Mouse (Mus musculus) spleen, postnatal 4 days (tissue): ENCODE measurements at regions not wholly inside any gene's neighbourhood (a gene's known extent, or its start where the extent isn't known, plus 50 kb on each side); places are given as distances from the start of the nearest gene placed in this dataset.

Experiments used
- DNase-seq, 2 experiments: peaks; one replicate each; pipeline ENCODE4 v3.0.0; 2022; ENCODE audit warnings: low spot score in 2 of 2

DNA sequence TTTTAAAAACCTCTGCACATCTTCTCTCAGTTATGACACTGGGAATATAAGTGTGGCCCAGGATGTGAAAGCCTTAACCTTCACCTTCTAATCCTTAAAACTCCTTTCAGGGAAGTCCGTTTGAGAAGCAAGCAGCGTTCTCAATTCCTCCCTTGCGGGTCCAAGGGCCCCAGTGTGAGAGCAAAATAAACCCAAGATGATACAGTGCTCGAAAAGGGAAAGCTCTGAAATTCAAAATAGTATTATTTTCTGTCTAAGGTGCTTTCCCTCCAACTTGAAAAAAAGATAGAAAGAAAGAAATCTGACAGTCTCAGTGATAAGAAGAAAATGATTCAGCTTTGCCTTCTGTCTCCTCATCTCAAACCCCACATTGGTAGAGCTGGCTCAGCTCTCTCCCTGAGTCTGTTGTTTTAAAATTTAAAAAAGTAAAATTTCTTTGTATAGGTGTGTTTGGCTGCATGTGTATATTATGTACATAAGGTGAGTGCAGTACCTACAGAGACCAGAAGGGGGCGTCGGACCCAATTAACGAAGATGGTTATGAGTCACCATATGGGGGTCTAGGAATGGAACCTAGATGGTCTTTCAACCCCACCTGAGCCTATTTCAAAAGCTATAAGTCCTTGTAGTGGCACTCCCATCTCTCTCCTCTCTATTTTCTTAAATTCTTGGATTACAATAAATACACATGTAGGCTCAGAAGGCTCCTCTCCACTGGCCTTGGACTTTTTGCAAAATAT lies 222.3 kb upstream of the Spdye4c start:
- no peak for DNase-seq

- DNase-seq = no peak
Observed at GRCm38 (mm10) chr2:128370821-128371220, 220.2 kb upstream of the Spdye4c start.

DNA sequence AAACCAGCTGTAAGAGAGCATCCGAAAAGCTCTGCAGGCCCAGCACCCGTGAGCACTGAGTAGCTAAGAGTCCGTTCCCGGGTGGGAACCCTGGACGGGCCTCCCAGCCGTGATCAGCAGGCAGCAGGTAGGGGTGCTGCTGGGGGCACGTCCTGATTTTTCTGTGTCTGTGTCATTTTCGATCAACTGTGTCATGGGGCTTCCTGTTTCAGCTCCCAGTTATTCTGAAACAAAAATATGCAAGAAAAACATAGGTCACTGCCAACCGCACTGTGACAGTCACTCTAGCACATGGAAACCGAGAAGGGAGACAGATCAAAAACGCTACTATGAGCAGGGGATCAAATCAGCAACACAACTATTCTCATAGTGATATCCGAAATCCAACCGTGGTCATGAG lies 218.8 kb upstream of the Spdye4c start:
- no peak for DNase-seq

DNA sequence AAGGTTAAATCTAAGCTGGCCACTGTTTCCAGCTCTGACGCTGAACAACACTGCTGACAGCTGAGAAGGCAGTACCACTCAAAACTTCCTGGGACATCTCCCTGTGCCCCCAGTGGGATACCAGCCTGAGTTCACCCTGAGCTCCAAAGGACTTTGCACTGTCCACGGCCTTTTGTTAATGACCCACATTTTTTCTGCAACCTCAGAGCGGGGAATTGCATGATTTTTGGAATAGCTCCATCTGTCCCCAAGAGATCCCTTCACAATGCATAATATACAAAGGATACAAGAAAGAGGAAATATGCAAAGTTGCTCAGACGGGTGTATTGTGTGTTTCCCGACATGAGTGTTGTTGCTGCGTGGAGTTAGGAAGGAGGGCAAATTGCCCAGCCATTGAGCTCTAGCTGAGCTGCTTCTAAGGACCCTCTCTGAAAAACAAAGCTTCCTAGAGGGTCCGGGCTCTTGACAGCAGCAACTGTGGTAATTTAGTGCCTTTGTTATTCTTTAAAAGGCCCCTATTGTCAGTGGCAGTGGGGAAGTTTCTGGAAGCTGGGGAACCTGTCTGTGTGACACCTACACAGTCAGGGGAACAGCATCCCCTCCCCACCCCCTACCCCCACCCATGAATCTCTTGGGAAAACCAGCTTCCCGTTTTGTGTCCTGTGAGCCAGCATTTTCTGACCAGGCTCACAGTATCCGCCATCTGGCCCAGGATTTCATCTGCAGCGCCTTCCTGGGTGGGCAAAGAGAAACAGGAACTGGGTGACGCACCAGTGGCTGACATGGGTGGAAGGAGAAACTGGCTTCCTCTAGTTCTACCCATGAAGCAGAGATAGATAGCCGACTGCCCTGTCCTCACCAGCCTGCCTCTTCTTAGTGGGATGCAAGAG lies 217.4 kb upstream of the Spdye4c start:
- peak; percentile 57 to 75 for DNase-seq

GRCm38 (mm10) chr2:128374253-128374566 lies 216.8 kb upstream of the Spdye4c start:
- no peak for DNase-seq

- DNase-seq = no peak
Observed at GRCm38 (mm10) chr2:128374926-128375325, 216.1 kb upstream of the Spdye4c start.

- DNase-seq = no peak
Observed at GRCm38 (mm10) chr2:128375827-128376226, 215.2 kb upstream of the Spdye4c start.

GRCm38 (mm10) chr2:128377176-128377575 lies 213.8 kb upstream of the Spdye4c start:
- DNase-seq = no peak

- no peak for DNase-seq
Observed at GRCm38 (mm10) chr2:128377680-128378079, 213.3 kb upstream of the Spdye4c start.

DNA sequence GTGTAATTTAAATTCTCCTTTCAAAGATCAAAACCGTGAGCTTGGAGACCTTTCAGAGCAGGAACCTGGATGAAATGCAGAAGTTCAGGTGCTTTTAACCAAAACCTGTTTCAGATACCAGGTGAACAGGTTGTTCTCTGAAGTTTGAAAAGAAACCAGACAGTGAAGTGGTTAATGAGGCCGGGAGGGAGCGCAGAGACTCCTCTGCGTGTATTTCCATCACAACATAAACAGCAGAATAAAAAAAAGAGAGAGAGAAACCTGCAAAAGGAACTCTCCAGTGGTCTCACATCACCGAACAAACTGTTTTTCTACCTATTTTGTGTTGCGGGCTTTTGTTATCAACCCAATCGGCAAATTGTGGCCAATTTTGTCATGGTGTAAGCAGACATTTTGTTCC lies 212.6 kb upstream of the Spdye4c start:
- DNase-seq = no peak

GRCm38 (mm10) chr2:128379151-128379550 lies 211.9 kb upstream of the Spdye4c start:
- no peak for DNase-seq

- no peak for DNase-seq
Observed at GRCm38 (mm10) chr2:128379554-128379953, 211.5 kb upstream of the Spdye4c start.

- DNase-seq = no peak
Observed at GRCm38 (mm10) chr2:128380581-128380980, 210.4 kb upstream of the Spdye4c start.

GRCm38 (mm10) chr2:128381684-128382205 lies 209.3 kb upstream of the Spdye4c start:
- DNase-seq = no peak

DNA sequence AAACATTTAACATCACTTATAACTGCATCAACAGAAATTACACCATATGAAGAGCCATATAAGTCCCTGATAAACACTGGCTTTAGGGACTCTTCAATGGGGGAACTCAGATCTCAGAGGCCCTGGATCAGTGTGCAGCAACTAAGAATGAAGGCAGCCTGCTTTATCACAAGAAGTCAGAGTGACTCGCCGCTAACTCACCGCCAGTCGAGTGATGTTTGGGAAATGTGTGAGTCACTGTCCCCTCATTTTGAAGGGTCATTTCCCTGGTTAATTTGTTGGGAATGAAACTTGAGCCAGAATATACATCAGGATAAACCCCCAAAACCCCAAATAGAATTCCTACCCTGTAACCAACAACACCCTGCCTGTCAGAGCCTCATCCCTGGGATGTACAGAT lies 208.5 kb upstream of the Spdye4c start:
- DNase-seq = no peak

DNA sequence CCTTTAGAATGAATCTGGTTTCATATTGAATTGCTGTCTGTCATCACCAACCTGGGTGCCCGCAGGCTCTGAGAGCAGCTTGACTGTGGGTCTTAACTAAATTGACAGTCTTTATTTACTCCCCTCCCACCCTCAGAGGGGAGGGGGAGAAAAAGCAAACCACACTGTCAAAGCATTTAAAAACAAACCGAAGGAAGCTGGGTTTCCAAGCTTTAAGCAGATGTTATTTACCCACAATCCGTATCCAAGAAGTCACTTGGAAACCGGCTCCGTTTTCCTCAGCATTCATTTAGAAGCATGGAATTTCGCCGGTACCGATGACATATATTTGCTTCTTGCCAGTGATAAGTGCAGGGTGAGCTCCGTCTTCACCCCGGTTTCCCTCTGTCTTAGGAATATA lies 206.4 kb upstream of the Spdye4c start:
- no peak for DNase-seq

- no peak for DNase-seq
Observed at GRCm38 (mm10) chr2:128386846-128387621, 204.0 kb upstream of the Spdye4c start.

GRCm38 (mm10) chr2:128387851-128388471 lies 203.0 kb upstream of the Spdye4c start:
- no peak for DNase-seq

DNA sequence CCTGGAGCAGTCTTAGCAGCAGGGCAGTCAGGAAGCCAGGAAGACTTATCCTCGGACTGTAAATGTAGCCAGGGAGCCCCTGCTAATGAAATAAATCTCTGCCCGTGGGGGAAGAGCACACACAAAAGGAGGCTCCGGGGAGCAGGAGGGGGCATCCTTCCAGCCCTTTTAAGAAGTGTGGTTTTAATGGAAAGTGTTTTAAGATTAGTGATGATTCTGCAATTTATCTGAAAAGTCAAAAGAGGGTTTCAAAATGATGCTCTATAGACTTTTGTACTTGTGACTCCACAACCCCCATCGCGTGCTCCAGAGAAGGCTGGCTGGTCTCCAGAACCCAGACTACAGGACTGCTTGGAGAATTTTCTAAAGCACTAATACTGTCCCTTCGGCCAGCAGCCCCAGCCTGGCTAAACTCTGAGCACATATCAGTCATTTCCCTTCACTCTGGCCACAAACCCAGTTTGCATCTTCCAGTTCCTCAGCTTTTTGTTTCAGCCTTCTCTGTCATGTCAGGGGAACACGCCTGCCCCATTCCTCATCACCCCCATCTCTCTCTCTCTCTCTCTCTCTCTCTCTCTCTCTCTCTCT lies 202.0 kb upstream of the Spdye4c start:
- no peak for DNase-seq

DNA sequence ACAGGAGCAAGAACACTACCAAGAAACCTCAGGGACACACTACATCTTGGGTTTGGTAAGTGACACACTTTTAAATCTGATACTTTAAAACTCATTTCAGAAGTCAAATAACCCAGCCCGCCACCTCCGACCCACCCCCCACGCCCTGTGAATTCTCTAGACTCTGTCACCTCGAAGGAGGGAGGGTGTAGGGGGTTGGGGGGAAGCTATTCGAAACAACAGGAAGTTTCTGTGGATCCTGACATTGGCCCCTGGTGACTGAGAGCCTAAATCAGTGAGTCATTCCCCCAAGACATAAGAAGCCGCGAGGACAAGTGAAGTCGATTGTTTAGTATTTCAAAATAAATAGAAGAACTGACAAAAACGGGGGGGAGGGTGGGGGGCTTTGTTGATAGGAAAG lies 198.7 kb upstream of the Spdye4c start:
- DNase-seq = no peak

GRCm38 (mm10) chr2:128393401-128393800 lies 197.6 kb upstream of the Spdye4c start:
- no peak for DNase-seq
